ENCODE assay signal across 8 mouse cellular contexts in genomic region chr9:92249987-92250772, GRCm38 (mm10). TPM values are rescaled to one million over a fixed set of nuclear protein-coding genes. Genes with fewer than 3 reads are reported as not detected.
DNase-seq lines count a peak whose midpoint lies in the region; ATAC-seq lines count a peak whose summit lies in the region.

No protein-coding gene starts in this region.

- H3K36me3 ChIP-seq in intestine, embryonic 15.5 days, result no peaks in the 10 kb centered on the region
- H3K36me3 ChIP-seq in midbrain, embryonic 10.5 days, result no peaks in the 10 kb centered on the region

- H3K27me3 ChIP-seq in intestine, embryonic 15.5 days (replicated peaks), result no peaks in the 10 kb centered on the region
- no peaks in the 10 kb centered on the region for H3K27me3 ChIP-seq in midbrain, embryonic 10.5 days (ENCODE audit: low read depth, poor library complexity, severe bottlenecking)

- peak overlapping the region; percentile 74 for H3K4me2 ChIP-seq in intestine, embryonic 15.5 days (replicated peaks)

- WGBS in intestine, embryonic 15.5 days, result under 1% methylated on average over 40 of the region's 40 CpGs
- WGBS in midbrain, embryonic 10.5 days, result under 1% methylated on average over 40 of the region's 40 CpGs

- intact Hi-C loops in left cerebral cortex, postnatal 4 days (cut with DNase I), result no loop called here

- ATAC-seq in intestine, embryonic 15.5 days, result peak; percentile 98

- H3K4me3 ChIP-seq in intestine, embryonic 15.5 days (replicated peaks), result peak overlapping the region; percentile 62
- H3K4me3 ChIP-seq in midbrain, embryonic 10.5 days, result peak overlapping the region; percentile 76

- H3K27ac ChIP-seq in intestine, embryonic 15.5 days, result peak overlapping the region; percentile 97
- H3K27ac ChIP-seq in midbrain, embryonic 10.5 days (replicated peaks), result peak overlapping the region; percentile 94

- H3K9me3 ChIP-seq in intestine, embryonic 15.5 days, result no peaks in the 10 kb centered on the region
- H3K9me3 ChIP-seq in midbrain, embryonic 10.5 days (replicated peaks), result no peaks in the 10 kb centered on the region

- 0 out of 2 replicates have a peak, but pooled peaks cover 3% of the 10 kb centered on the region for H3K4me1 ChIP-seq in intestine, embryonic 15.5 days (replicated peaks)
- H3K4me1 ChIP-seq in midbrain, embryonic 10.5 days, result peaks cover 20% of the 10 kb centered on the region

- DNase-seq in adrenal gland, adult 8-10 months, result peak; percentile 75
- peak; percentile 86 for DNase-seq in embryo, embryonic 9.5 days (ENCODE audit: extremely low spot score)
- DNase-seq in gastrocnemius, postnatal 4 days (ENCODE audit: low spot score in 2 of 2), result peak; percentile 51 to 84
- DNase-seq in left cerebral cortex, postnatal 4 days, result peak; percentile 66
- DNase-seq in midbrain, embryonic 10.5 days (ENCODE audit: low spot score), result peak; percentile 81
- DNase-seq in right cerebral cortex, postnatal 4 days, result peak; percentile 36
- DNase-seq in yolk sac, embryonic 10.5 days (ENCODE audit: low spot score), result peak; percentile 90

- peak overlapping the region; percentile 68 for H3K9ac ChIP-seq in intestine, embryonic 15.5 days

RNA-seq across cellular contexts. Expression of gene Plscr1, which starts 0.6 kb away (rescaled TPM):
- total RNA-seq in adrenal gland, adult 8-10 months (2022), result 10 to 100 TPM; 10.7 to 13.7 (median 11.2) TPM
- total RNA-seq in gastrocnemius, postnatal 4 days (2021), result 1 to 10 TPM; 2.5 to 3.1 TPM
- 95.1 and 108 TPM in 2 replicates for polyA plus RNA-seq in intestine, embryonic 15.5 days (2015; fragmentation: Nextera tagmentation; extraction: Ambion mirVana)
- total RNA-seq in left cerebral cortex, postnatal 4 days (2021), result 1 to 10 TPM; 1.5 to 2.7 TPM
- 29.8 and 32.9 TPM in 2 replicates for polyA plus RNA-seq in midbrain, embryonic 10.5 days (2016; fragmentation: Nextera tagmentation; extraction: Ambion mirVana)

RNA-seq across cellular contexts. Expression of gene Plscr2, which starts 25.2 kb away (rescaled TPM):
- 10 to 100 TPM; 15.1 to 25.6 (median 20.1) TPM for total RNA-seq in adrenal gland, adult 8-10 months (2022)
- total RNA-seq in gastrocnemius, postnatal 4 days (2021), result 1 to 10 TPM; 1.3 TPM
- 1.3 TPM in 2 replicates for polyA plus RNA-seq in intestine, embryonic 15.5 days (2015; fragmentation: Nextera tagmentation; extraction: Ambion mirVana)
- 1 to 10 TPM; 1.3 to 1.4 TPM for total RNA-seq in left cerebral cortex, postnatal 4 days (2021)
- polyA plus RNA-seq in midbrain, embryonic 10.5 days (2016; fragmentation: Nextera tagmentation; extraction: Ambion mirVana), result 0.22 and 0.57 TPM in 2 replicates

RNA-seq across cellular contexts. Expression of gene Plscr5, which starts 57.4 kb away (rescaled TPM):
- total RNA-seq in adrenal gland, adult 8-10 months (2022), result not detected
- not detected for total RNA-seq in gastrocnemius, postnatal 4 days (2021)
- not detected in 2 replicates for polyA plus RNA-seq in intestine, embryonic 15.5 days (2015; fragmentation: Nextera tagmentation; extraction: Ambion mirVana)
- under 1 TPM in 1 of 2 experiments, not detected in 1; 0.50 TPM for total RNA-seq in left cerebral cortex, postnatal 4 days (2021)
- polyA plus RNA-seq in midbrain, embryonic 10.5 days (2016; fragmentation: Nextera tagmentation; extraction: Ambion mirVana), result not detected in 2 replicates

RNA-seq across cellular contexts. Expression of gene 1700057G04Rik, which starts 59.0 kb away (rescaled TPM):
- total RNA-seq in adrenal gland, adult 8-10 months (2022), result not detected
- total RNA-seq in gastrocnemius, postnatal 4 days (2021), result not detected
- polyA plus RNA-seq in intestine, embryonic 15.5 days (2015; fragmentation: Nextera tagmentation; extraction: Ambion mirVana), result not detected in 2 replicates
- not detected for total RNA-seq in left cerebral cortex, postnatal 4 days (2021)
- not detected in 2 replicates for polyA plus RNA-seq in midbrain, embryonic 10.5 days (2016; fragmentation: Nextera tagmentation; extraction: Ambion mirVana)

Comparison
In these comparisons a context has a peak if more than half of its experiments do, and no peak if none do; other contexts are left out.
1. Peak in every context shown above with its lines: DNase-seq, ATAC-seq, H3K4me3 ChIP-seq and H3K27ac ChIP-seq.
2. DNase-seq: peak in every context shown above with its lines; median percentile 90 in yolk sac, embryonic 10.5 days; 86 in embryo, embryonic 9.5 days; 81 in midbrain, embryonic 10.5 days; 75 in adrenal gland, adult 8-10 months; 68 in gastrocnemius, postnatal 4 days; 66 in left cerebral cortex, postnatal 4 days; 36 in right cerebral cortex, postnatal 4 days.
3. RNA of gene Plscr2, which starts 25.2 kb away (total RNA-seq): 15.1 to 25.6 TPM in adrenal gland, adult 8-10 months; 1.3 to 1.4 TPM in left cerebral cortex, postnatal 4 days and 1.3 TPM in gastrocnemius, postnatal 4 days; every median in the first group is over 4 times any median in the second.